Comparison of ENCODE assay signal across 9 mouse cellular contexts in genomic region chr16:77662107-77662518, GRCm38 (mm10).
DNase-seq lines count a peak whose midpoint lies in the region; ATAC-seq lines count a peak whose summit lies in the region.
"Had no signal": no experiment of that assay in that cellular context is flagged by ENCODE, and none has a peak within 500 bp of the region (broad histone marks: within the 10 kb centered on the region; RNA-seq: fewer than 3 reads in every experiment).

No protein-coding gene starts in this region.

- 21% methylated on average over 4 of the region's 4 CpGs for whole genome bisulfite sequencing in hindbrain, embryonic 10.5 days
- WGBS in limb, embryonic 15.5 days = 16% methylated on average over 4 of the region's 4 CpGs

- no peaks in the 10 kb centered on the region for H3K9me3 ChIP-seq in hindbrain, embryonic 10.5 days
- H3K9me3 ChIP-seq in limb, embryonic 15.5 days = no peaks in the 10 kb centered on the region

- no peak overlapping the region for H3K4me3 ChIP-seq in hindbrain, embryonic 10.5 days
- H3K4me3 ChIP-seq in limb, embryonic 15.5 days = no peak overlapping the region

- H3K27me3 ChIP-seq in hindbrain, embryonic 10.5 days (ENCODE audit: insufficient read depth, poor library complexity, severe bottlenecking) = no peaks in the 10 kb centered on the region
- no peaks in the 10 kb centered on the region for H3K27me3 ChIP-seq in limb, embryonic 15.5 days

- no peak overlapping the region for H3K9ac ChIP-seq in limb, embryonic 15.5 days
- H3K9ac ChIP-seq: liver, embryonic 14.5 days had no signal

- H3K36me3 ChIP-seq in hindbrain, embryonic 10.5 days = no peaks in the 10 kb centered on the region
- no peaks in the 10 kb centered on the region for H3K36me3 ChIP-seq in limb, embryonic 15.5 days

- ATAC-seq in limb, embryonic 15.5 days (ENCODE audit: insufficient number of reproducible peaks, low FRiP score, low TSS enrichment, low read depth) = no peak

- peak; percentile 19 to 25 for DNase-seq in cerebellum, postnatal 10 days
- DNase-seq in cerebellum, adult 11 months = no peak
- peak; percentile 80 for DNase-seq in brain, embryonic 18.5 days (ENCODE audit: low read depth, low spot score)
- peak; percentile 33 for DNase-seq in hindbrain, embryonic 10.5 days (ENCODE audit: low spot score)
- no peak for DNase-seq in gastrocnemius, postnatal 10 days
- no peak for DNase-seq in ovary, adult 18-20 months (ENCODE audit: low spot score)
- no peak for DNase-seq in spleen, postnatal 14 days (ENCODE audit: low spot score in 2 of 2)

- peaks cover 12% of the 10 kb centered on the region for H3K4me1 ChIP-seq in hindbrain, embryonic 10.5 days (replicated peaks)
- H3K4me1 ChIP-seq in limb, embryonic 15.5 days = peaks cover 5% of the 10 kb centered on the region

- 0 out of 2 replicates have a peak overlapping the region, but pooled peaks have one; percentile 29 for H3K27ac ChIP-seq in hindbrain, embryonic 10.5 days
- 0 out of 2 replicates have a peak overlapping the region, but pooled peaks have one; percentile 22 for H3K27ac ChIP-seq in limb, embryonic 15.5 days
- H3K27ac ChIP-seq: liver, embryonic 14.5 days had no signal

- H3K4me2 ChIP-seq in limb, embryonic 15.5 days = no peak overlapping the region

Comparison
In these comparisons a context has a peak if more than half of its experiments do, and no peak if none do; other contexts are left out.
1. DNase-seq: peak in cerebellum, postnatal 10 days (2 of 2), brain, embryonic 18.5 days (single experiment) and hindbrain, embryonic 10.5 days (single experiment); none in cerebellum, adult 11 months (single experiment), gastrocnemius, postnatal 10 days (single experiment), ovary, adult 18-20 months (single experiment) and spleen, postnatal 14 days (0 of 2).